Mouse (Mus musculus): ENCODE results near the gene Sult1d1. TPM values are rescaled to one million over a fixed set of nuclear protein-coding genes. Genes with fewer than 3 reads are reported as not detected.
"Not testable (repeated sequence)": the region's sequence is repeated elsewhere in the genome, so short reads cannot be mapped to it uniquely, and the experiment has no call there.

The Sult1d1 gene
- polyA plus RNA-seq, 1 experiment from 2014 or later: 2.3 TPM

- no peak for ATAC-seq (ENCODE audit: low read depth)
- WGBS: 63% methylated on average over 2 of the region's 2 CpGs
Measured at GRCm38 (mm10) chr5:87532288-87532687, 36.5 kb downstream of the Sult1d1 start.

GRCm38 (mm10) chr5:87523561-87523960 is 45.3 kb downstream of the Sult1d1 start:
- ATAC-seq (ENCODE audit: low read depth); H3K27me3 ChIP-seq (replicated peaks; ENCODE audit: control insufficient read depth, insufficient read depth, low read length); H3K4me2 ChIP-seq (ENCODE audit: low read depth, low read length); H3K9me3 ChIP-seq (ENCODE audit: control insufficient read depth, low read length); H3K27ac ChIP-seq (replicated peaks; ENCODE audit: low read depth, low read length); DNase-seq (ENCODE audit: low spot score); H3K9ac ChIP-seq (ENCODE audit: low read depth, low read length); H3K36me3 ChIP-seq (ENCODE audit: control insufficient read depth, insufficient read depth, low read length); H3K4me1 ChIP-seq (ENCODE audit: control insufficient read depth, insufficient read depth, low read length); H3K4me3 ChIP-seq (ENCODE audit: low read depth, low read length): not testable (repeated sequence)
- 89% methylated on average over 2 of the region's 2 CpGs for WGBS

More at GRCm38 (mm10) chr5:87532288-87532687, 36.5 kb downstream of the Sult1d1 start:
- H3K36me3 ChIP-seq (ENCODE audit: control insufficient read depth, insufficient read depth, low read length): no peaks in the 10 kb centered on the region
- no peaks in the 10 kb centered on the region for H3K4me1 ChIP-seq (ENCODE audit: control insufficient read depth, insufficient read depth, low read length)
- H3K4me2 ChIP-seq (ENCODE audit: low read depth, low read length): no peak overlapping the region
- H3K9me3 ChIP-seq (ENCODE audit: control insufficient read depth, low read length): no peaks in the 10 kb centered on the region
- H3K27ac ChIP-seq (replicated peaks; ENCODE audit: low read depth, low read length): no peak overlapping the region
- H3K4me3 ChIP-seq (ENCODE audit: low read depth, low read length): no peak overlapping the region
- no peaks in the 10 kb centered on the region for H3K27me3 ChIP-seq (replicated peaks; ENCODE audit: control insufficient read depth, insufficient read depth, low read length)
- no peak overlapping the region for H3K9ac ChIP-seq (ENCODE audit: low read depth, low read length)
- DNase-seq (ENCODE audit: low spot score): no peak

GRCm38 (mm10) chr5:87505776-87506458 is 62.9 kb downstream of the Sult1d1 start:
- Histone ChIP-seq H3K4me1 (ENCODE audit: control insufficient read depth, insufficient read depth, low read length) (no peaks in the 10 kb centered on the region), H3K27ac (replicated peaks; ENCODE audit: low read depth, low read length) (no peak overlapping the region), H3K4me3 (ENCODE audit: low read depth, low read length) (no peak overlapping the region), H3K27me3 (replicated peaks; ENCODE audit: control insufficient read depth, insufficient read depth, low read length) (no peaks in the 10 kb centered on the region), H3K9ac (ENCODE audit: low read depth, low read length) (no peak overlapping the region), H3K9me3 (ENCODE audit: control insufficient read depth, low read length) (no peaks in the 10 kb centered on the region), H3K36me3 (ENCODE audit: control insufficient read depth, insufficient read depth, low read length) (no peaks in the 10 kb centered on the region), H3K4me2 (ENCODE audit: low read depth, low read length) (no peak overlapping the region)
- WGBS: 50% methylated on average over 4 of the region's 4 CpGs
- DNase-seq (ENCODE audit: low spot score) (peak; percentile 61), ATAC-seq (ENCODE audit: low read depth) (peak; percentile 84; the same call in 1 of the 2 replicates)

Small RNAs within 50 kb of the gene (microRNA-seq; reads per million reads assigned to microRNA genes)
- gene Mir3969 (ENCODE audit: borderline number of aligned reads): not detected

Other genes starting within 250 kb of the Sult1d1 start
- gene Ugt2a3, start 231.8 kb downstream of the Sult1d1 start, polyA plus RNA-seq (2014; fragmentation: Nextera tagmentation; extraction: Ambion mirVana): not detected in 2 replicates
- not detected in 2 replicates for gene Ugt2b38, start 144.8 kb downstream of the Sult1d1 start, polyA plus RNA-seq (2014; fragmentation: Nextera tagmentation; extraction: Ambion mirVana)
- 5.1 and 9.2 TPM in 2 replicates for gene Ugt2a2, start 86.8 kb downstream of the Sult1d1 start, polyA plus RNA-seq (2014; fragmentation: Nextera tagmentation; extraction: Ambion mirVana)
- not detected in 2 replicates for gene Gm43638, start 82.2 kb downstream of the Sult1d1 start, polyA plus RNA-seq (2014; fragmentation: Nextera tagmentation; extraction: Ambion mirVana)
- 21.8 and 26.0 TPM in 2 replicates for gene Ugt2a1, start 78.2 kb downstream of the Sult1d1 start, polyA plus RNA-seq (2014; fragmentation: Nextera tagmentation; extraction: Ambion mirVana)
- 0.84 and 0.96 TPM in 2 replicates for gene Sult1b1, start 30.8 kb downstream of the Sult1d1 start, polyA plus RNA-seq (2014; fragmentation: Nextera tagmentation; extraction: Ambion mirVana)
- gene Sult1e1, start 22.6 kb upstream of the Sult1d1 start, polyA plus RNA-seq (2014; fragmentation: Nextera tagmentation; extraction: Ambion mirVana): 7.6 and 8.2 TPM in 2 replicates
- 0.25 TPM in 1 of 2 replicates, not detected in the other for gene Csn1s1, start 97.2 kb upstream of the Sult1d1 start, polyA plus RNA-seq (2014; fragmentation: Nextera tagmentation; extraction: Ambion mirVana)
- not detected in 2 replicates for gene Csn2, start 130.6 kb upstream of the Sult1d1 start, polyA plus RNA-seq (2014; fragmentation: Nextera tagmentation; extraction: Ambion mirVana)
- gene Csn1s2a, start 205.5 kb upstream of the Sult1d1 start, polyA plus RNA-seq (2014; fragmentation: Nextera tagmentation; extraction: Ambion mirVana): not detected in 2 replicates
- 0.22 and 0.42 TPM in 2 replicates for gene Csn1s2b, start 239.1 kb upstream of the Sult1d1 start, polyA plus RNA-seq (2014; fragmentation: Nextera tagmentation; extraction: Ambion mirVana)

Data from embryonic facial prominence, embryonic 14.5 days (tissue).